Mouse (Mus musculus) telencephalon, adult 2 months (tissue): ENCODE measurements around the gene Lama5.

Experiments used
- DNase-seq: peaks from one replicate; pipeline ENCODE4 v3.0.0-alpha.2; 2011; ENCODE audit warnings: low read depth, low spot score

Lama5 gene

DNA sequence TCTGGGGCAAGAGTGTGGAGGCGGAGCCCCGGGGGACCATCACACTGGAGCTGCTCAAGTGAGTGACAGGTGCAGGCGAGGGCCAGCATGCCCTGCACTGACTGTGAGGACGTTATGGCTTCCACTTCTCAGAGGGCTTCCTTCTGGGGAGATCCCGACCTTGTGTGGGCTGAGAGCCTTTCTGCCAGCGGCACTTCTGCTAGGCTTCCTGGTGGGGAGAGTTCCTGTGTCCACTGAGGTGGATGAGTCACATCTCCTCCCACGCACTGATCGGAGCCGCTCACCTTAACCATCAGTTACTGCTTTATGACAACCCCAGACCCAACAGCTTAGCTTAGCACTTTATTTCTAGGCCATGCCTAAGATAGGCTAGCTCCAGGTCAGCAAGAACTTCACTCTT, 77.1 kb downstream of the Lama5 start:
- DNase-seq = no peak

DNA sequence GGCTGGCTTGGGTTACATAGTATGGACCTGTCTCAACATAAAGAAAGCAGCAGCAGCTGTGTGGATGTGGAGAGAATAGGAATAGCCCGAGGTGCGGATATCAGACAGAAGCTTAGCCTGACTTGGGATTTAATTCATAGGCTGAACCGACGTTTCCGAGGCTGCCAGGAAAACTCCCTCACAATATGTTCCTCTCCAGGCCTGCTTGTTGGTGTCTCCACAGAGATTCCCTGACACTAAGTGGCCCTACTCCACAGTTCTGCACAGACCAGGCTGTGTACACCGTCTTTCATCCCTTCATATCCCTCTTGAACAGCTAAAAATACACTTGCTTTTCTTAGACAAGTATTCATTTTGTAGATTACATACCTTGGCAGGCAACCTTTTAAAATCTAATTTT, 78.3 kb downstream of the Lama5 start:
- peak; percentile 33 for DNase-seq

DNA sequence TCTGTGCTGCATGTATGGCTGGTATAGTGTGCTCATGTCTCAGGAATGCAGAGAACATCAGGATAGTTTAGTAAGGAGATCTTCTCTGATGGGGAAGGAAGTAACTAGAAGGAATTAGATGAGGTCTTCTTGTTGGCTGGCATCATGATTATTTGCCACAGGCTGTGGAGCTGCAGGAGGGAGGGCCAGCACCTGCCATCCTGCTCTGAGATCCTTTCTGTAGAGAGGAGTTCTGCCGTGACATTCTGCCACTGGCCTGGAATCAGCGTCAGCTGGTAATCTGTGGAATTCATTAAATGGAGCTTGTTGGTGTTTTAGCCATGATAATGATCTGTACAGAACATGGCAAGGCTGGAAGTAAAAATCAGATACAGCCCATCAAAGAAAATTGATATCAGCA, 79.6 kb downstream of the Lama5 start:
- no peak for DNase-seq

DNA sequence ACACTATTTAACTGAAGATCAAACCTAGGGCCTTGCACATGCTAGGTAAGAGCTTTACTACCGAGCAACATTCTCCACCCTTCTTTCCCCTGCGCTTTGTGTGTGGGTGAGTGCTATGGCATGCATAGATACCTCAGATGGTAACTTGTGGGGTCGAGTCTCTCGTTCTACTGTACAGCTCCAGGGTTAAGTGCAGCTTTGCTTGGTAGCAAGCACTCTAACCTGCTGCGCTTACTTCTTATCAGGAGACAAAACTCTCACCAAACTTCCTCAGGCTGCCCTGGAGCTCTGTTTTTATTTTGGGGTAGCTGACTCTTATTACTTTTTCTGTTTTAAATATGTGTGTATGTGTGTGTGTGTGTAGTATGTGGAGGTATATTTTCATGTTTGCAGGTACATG, 90.2 kb downstream of the Lama5 start:
- no peak for DNase-seq

DNA sequence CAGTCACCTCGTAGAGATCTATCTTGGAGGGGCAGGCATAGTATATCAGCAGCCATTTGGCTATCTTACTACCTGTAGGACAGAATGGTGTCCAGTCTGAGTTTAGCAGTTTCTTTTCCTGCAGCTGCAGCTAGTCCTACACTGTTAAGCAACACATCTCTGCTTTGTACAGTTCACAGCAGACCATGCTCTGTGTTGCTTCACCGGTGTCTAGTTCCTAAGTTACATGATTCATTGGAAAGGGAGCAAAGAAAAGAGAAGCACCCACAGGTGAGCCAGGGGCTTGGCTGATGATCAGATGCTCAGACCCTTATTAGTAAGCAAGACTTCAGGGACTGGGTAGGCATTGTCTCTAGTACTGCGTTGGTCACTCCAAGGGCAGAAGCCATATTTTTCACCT, 91.7 kb downstream of the Lama5 start:
- no peak for DNase-seq

DNA sequence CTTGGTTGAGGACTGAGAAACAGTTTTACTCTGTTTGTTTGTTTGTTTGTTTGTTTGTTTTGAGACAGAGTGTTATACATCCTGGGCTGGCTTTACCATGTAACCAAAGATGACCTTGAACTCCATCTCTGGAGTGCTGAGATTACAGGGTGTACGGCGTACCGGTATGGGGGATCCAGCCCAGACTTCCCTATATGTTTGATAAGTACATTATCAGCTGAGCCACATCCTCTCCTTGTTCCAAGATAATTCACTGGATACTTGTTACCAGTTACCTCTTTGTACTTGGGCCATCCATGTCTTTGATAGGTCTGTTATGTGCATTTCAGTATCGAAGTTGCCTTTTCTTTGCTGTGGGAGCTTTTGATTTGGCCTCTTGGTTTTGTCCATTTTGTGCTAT, 92.4 kb downstream of the Lama5 start:
- no peak for DNase-seq

DNA sequence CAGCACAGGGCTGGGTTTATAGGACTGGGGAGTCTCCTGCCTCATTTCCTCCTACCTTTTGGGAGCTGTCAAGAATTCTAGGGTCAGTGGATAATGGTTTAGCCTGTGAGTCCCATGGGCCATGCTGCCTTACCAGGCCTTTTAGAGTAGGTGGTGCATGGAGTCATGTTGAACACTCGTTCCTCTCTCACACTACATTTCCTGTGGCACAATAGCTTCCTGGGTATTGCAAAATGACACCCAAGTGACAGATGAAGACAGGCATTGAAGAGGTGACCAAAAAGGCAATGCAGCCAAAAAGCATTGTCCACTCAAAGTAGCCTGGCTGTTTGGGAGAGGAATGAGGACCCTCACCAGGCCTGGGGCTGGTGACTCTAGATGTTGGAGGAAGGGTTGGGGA, 98.0 kb downstream of the Lama5 start:
- no peak for DNase-seq
